Mouse (Mus musculus): ENCODE data around the gene Ifna6. TPM values are rescaled to one million over a fixed set of nuclear protein-coding genes. Genes with fewer than 3 reads are reported as not detected.

Ifna6 gene
- polyA plus RNA-seq, 1 experiment from 2014 or later = not detected

DNA sequence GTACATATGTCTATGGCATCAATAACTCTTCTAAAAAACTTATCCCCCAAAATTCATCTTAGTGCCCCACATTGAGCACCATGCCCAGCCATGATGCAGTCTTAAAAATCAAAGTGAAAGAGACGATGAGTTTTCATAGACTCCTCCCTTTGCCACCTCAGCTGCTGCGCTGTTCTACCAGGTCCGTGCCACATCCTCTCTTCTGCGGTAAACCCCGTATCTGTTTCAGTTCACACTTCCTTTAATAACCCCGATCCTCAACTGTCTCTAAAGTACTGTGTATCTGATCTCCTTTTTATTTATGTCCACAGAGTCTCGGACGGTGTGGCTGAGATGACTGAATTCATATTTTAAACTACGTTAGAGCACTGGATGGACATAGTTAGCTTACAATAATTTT is 37.4 kb downstream of the Ifna6 start:
- no peak overlapping the region for H3K27ac ChIP-seq (ENCODE audit: low read depth, low read length)
- H3K4me3 ChIP-seq (ENCODE audit: low read depth, low read length) = no peak overlapping the region
- H3K36me3 ChIP-seq (ENCODE audit: control insufficient read depth, insufficient read depth, low read length) = no peaks in the 10 kb centered on the region
- WGBS = 76% methylated on average over 9 of the region's 9 CpGs
- no peaks in the 10 kb centered on the region for H3K9me3 ChIP-seq (replicated peaks; ENCODE audit: control insufficient read depth, low read length)
- ATAC-seq = no peak
- H3K27me3 ChIP-seq (replicated peaks; ENCODE audit: control insufficient read depth, insufficient read depth, low read length) = no peaks in the 10 kb centered on the region
- no peak overlapping the region for H3K9ac ChIP-seq (ENCODE audit: low read length)
- no peak overlapping the region for H3K4me2 ChIP-seq (ENCODE audit: low read length)
- DNase-seq (ENCODE audit: low spot score) = no peak
- no peaks in the 10 kb centered on the region for H3K4me1 ChIP-seq (ENCODE audit: control insufficient read depth, insufficient read depth, low read length)

DNA sequence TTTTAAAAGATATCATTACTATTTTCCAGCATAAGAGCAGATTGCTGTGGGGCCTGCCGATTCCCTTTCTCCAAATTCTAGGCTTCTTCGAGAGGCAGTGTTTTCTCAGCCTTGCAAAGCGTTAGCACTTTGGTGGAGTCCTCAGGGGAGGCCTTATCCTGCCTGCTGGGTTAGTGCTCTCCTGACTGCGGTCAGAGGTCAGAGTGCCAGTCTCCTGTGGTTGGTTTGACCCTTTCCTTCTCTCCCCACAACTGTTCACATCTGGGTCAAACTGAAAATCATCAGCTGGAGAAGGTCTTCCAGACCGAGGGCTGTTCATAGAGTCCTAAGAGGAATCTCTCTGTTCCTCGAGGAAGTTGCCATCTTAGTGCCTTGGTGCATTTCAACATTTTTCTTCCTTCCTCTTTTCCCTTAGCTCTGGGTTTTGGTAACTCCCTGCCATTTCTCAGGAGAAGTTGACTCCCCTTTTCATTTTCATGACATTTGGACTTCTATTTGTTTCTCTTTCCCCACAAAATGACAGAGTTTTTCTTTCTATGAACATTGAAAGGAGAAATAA is 37.9 kb downstream of the Ifna6 start:
- Histone ChIP-seq H3K27me3 (replicated peaks; ENCODE audit: control insufficient read depth, insufficient read depth, low read length) (no peaks in the 10 kb centered on the region), H3K27ac (ENCODE audit: low read depth, low read length) (no peak overlapping the region), H3K36me3 (ENCODE audit: control insufficient read depth, insufficient read depth, low read length) (no peaks in the 10 kb centered on the region), H3K4me2 (ENCODE audit: low read length) (no peak overlapping the region), H3K4me1 (ENCODE audit: control insufficient read depth, insufficient read depth, low read length) (no peaks in the 10 kb centered on the region), H3K9ac (ENCODE audit: low read length) (no peak overlapping the region), H3K4me3 (ENCODE audit: low read depth, low read length) (no peak overlapping the region), H3K9me3 (replicated peaks; ENCODE audit: control insufficient read depth, low read length) (no peaks in the 10 kb centered on the region)
- no peak for DNase-seq (ENCODE audit: low spot score)
- 68% methylated on average over 6 of the region's 6 CpGs for WGBS
- ATAC-seq = no peak

DNA sequence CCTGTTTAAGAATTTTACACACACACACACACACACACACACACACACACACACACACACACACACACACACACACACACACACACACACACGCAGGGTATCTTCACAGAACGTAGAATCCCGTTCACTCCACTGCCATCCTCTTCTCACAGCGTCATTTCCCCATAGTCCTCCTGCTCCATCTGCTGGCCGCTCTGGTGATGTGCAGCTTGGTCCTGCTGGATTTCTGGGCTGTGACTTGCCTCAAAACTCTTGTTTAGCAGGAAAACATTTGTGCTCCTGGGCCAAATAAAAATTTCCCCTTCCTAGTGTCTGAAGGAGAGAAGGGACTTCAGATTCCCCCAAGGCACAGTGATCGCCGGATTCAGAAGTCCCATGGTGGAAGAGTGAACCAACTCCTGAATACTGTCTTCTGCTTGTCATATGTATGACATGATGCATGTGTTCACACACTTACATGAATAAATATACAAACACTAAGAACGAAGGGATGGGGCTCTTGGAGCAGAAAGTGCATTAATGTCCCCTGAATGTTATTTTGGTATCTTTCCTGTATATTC is 40.2 kb downstream of the Ifna6 start:
- no peak overlapping the region for H3K27ac ChIP-seq (ENCODE audit: low read depth, low read length)
- H3K9ac ChIP-seq (ENCODE audit: low read length) = peak overlapping the region; percentile 59
- 0% methylated on average over 8 of the region's 8 CpGs for WGBS
- DNase-seq (ENCODE audit: low spot score) = peak; percentile 81
- peak overlapping the region; percentile 45 for H3K4me3 ChIP-seq (ENCODE audit: low read depth, low read length)
- H3K4me1 ChIP-seq (ENCODE audit: control insufficient read depth, insufficient read depth, low read length) = no peaks in the 10 kb centered on the region
- no peaks in the 10 kb centered on the region for H3K9me3 ChIP-seq (replicated peaks; ENCODE audit: control insufficient read depth, low read length)
- H3K27me3 ChIP-seq (replicated peaks; ENCODE audit: control insufficient read depth, insufficient read depth, low read length) = no peaks in the 10 kb centered on the region
- no peaks in the 10 kb centered on the region for H3K36me3 ChIP-seq (ENCODE audit: control insufficient read depth, insufficient read depth, low read length)
- ATAC-seq = peak; percentile 74
- H3K4me2 ChIP-seq (ENCODE audit: low read length) = peak overlapping the region; percentile 62

GRCm38 (mm10) chr4:88867926-88868911 is 41.0 kb downstream of the Ifna6 start:
- Histone ChIP-seq H3K4me1 (ENCODE audit: control insufficient read depth, insufficient read depth, low read length) (no peaks in the 10 kb centered on the region), H3K27me3 (replicated peaks; ENCODE audit: control insufficient read depth, insufficient read depth, low read length) (no peaks in the 10 kb centered on the region), H3K9ac (ENCODE audit: low read length) (peak overlapping the region; percentile 59), H3K27ac (ENCODE audit: low read depth, low read length) (no peak overlapping the region), H3K36me3 (ENCODE audit: control insufficient read depth, insufficient read depth, low read length) (no peaks in the 10 kb centered on the region), H3K9me3 (replicated peaks; ENCODE audit: control insufficient read depth, low read length) (no peaks in the 10 kb centered on the region), H3K4me3 (ENCODE audit: low read depth, low read length) (peak overlapping the region; percentile 45), H3K4me2 (ENCODE audit: low read length) (peak overlapping the region; percentile 62)
- ATAC-seq = peak; percentile 79
- WGBS = 7% methylated on average over 30 of the region's 31 CpGs
- peak; percentile 67 for DNase-seq (ENCODE audit: low spot score)

GRCm38 (mm10) chr4:88872691-88873090 is 45.5 kb downstream of the Ifna6 start:
- no peak overlapping the region for H3K9ac ChIP-seq (ENCODE audit: low read length)
- DNase-seq (ENCODE audit: low spot score) (peak; percentile 78), ATAC-seq (no peak)
- no peaks in the 10 kb centered on the region for H3K36me3 ChIP-seq (ENCODE audit: control insufficient read depth, insufficient read depth, low read length)
- WGBS = 0% methylated on average over 2 of the region's 2 CpGs
- no peaks in the 10 kb centered on the region for H3K27me3 ChIP-seq (replicated peaks; ENCODE audit: control insufficient read depth, insufficient read depth, low read length)
- no peak overlapping the region for H3K4me3 ChIP-seq (ENCODE audit: low read depth, low read length)
- no peaks in the 10 kb centered on the region for H3K9me3 ChIP-seq (replicated peaks; ENCODE audit: control insufficient read depth, low read length)
- H3K4me1 ChIP-seq (ENCODE audit: control insufficient read depth, insufficient read depth, low read length) = no peaks in the 10 kb centered on the region
- no peak overlapping the region for H3K4me2 ChIP-seq (ENCODE audit: low read length)
- H3K27ac ChIP-seq (ENCODE audit: low read depth, low read length) = no peak overlapping the region

- Histone ChIP-seq H3K4me1 (ENCODE audit: control insufficient read depth, insufficient read depth, low read length) (no peaks in the 10 kb centered on the region), H3K9ac (ENCODE audit: low read length) (no peak overlapping the region), H3K36me3 (ENCODE audit: control insufficient read depth, insufficient read depth, low read length) (no peaks in the 10 kb centered on the region), H3K9me3 (replicated peaks; ENCODE audit: control insufficient read depth, low read length) (no peaks in the 10 kb centered on the region), H3K27me3 (replicated peaks; ENCODE audit: control insufficient read depth, insufficient read depth, low read length) (no peaks in the 10 kb centered on the region), H3K27ac (ENCODE audit: low read depth, low read length) (no peak overlapping the region), H3K4me2 (ENCODE audit: low read length) (no peak overlapping the region), H3K4me3 (ENCODE audit: low read depth, low read length) (no peak overlapping the region)
- 74% methylated on average over 4 of the region's 4 CpGs for WGBS
- ATAC-seq = no peak
- no peak for DNase-seq (ENCODE audit: low spot score)
These were observed 48.3 kb downstream of the Ifna6 start for GRCm38 (mm10) chr4:88875435-88876095.

DNA sequence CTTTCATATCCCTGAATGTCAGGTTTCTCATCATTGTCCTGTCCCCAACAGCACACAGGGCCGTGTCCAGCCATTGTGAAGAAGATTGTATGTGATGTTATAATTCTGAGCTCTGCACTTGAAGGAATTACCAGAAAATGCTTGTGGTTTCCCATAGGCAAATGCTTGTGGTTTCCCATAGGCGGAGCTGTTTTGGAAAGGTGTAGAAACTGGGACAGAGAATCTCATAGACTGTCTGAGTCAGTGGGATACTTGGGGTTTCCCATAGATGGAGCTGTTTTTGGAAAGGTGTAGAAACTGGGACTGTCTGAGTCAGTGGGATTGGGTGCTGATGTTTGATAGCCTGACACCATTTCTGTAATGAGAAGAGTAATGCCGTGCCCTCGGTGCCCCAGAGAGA is 49.3 kb downstream of the Ifna6 start:
- no peak overlapping the region for H3K27ac ChIP-seq (ENCODE audit: low read depth, low read length)
- no peaks in the 10 kb centered on the region for H3K36me3 ChIP-seq (ENCODE audit: control insufficient read depth, insufficient read depth, low read length)
- DNase-seq (ENCODE audit: low spot score) (no peak), ATAC-seq (no peak)
- H3K9me3 ChIP-seq (replicated peaks; ENCODE audit: control insufficient read depth, low read length) = no peaks in the 10 kb centered on the region
- H3K4me2 ChIP-seq (ENCODE audit: low read length) = no peak overlapping the region
- no peak overlapping the region for H3K9ac ChIP-seq (ENCODE audit: low read length)
- no peaks in the 10 kb centered on the region for H3K27me3 ChIP-seq (replicated peaks; ENCODE audit: control insufficient read depth, insufficient read depth, low read length)
- no peak overlapping the region for H3K4me3 ChIP-seq (ENCODE audit: low read depth, low read length)
- H3K4me1 ChIP-seq (ENCODE audit: control insufficient read depth, insufficient read depth, low read length) = no peaks in the 10 kb centered on the region
- WGBS = 89% methylated on average over 4 of the region's 4 CpGs
